Mouse (Mus musculus) forebrain, embryonic 15.5 days (tissue): ENCODE measurements around the gene Cdc45. TPM values are rescaled to one million over a fixed set of nuclear protein-coding genes. Genes with fewer than 3 reads are reported as not detected.
A peak's percentile ranks its signal among the peaks of the same experiment; 100 is the strongest.
"Not testable (repeated sequence)": the region's sequence is repeated elsewhere in the genome, so short reads cannot be mapped to it uniquely, and the experiment has no call there.

Source experiments
- ATAC-seq: fragments of 200-750 bp; cut with Nextera tagmentation; replicated peaks from 2 replicates; pipeline ENCODE4 v1.8.0; 2017; ENCODE audit warnings: mild to moderate bottlenecking, moderate TSS enrichment, moderate library complexity
- H3K27ac ChIP-seq: fragments of 300-500 bp; sonication (generic); replicated peaks from 2 replicates; pipeline ENCODE4 v1.5.1; 2015; ENCODE audit warnings: mild to moderate bottlenecking, inconsistent platforms
- H3K27me3 ChIP-seq: fragments of 300-500 bp; sonication (generic); 2 replicates; pipeline ENCODE4 v1.6.1; 2015; ENCODE audit warnings: inconsistent platforms
- H3K36me3 ChIP-seq: fragments of 300-500 bp; sonication (generic); 2 replicates; pipeline ENCODE4 v1.6.1; 2015; ENCODE audit warnings: mild to moderate bottlenecking, inconsistent platforms
- H3K4me1 ChIP-seq: fragments of 300-500 bp; sonication (generic); 2 replicates; pipeline ENCODE4 v1.6.1; 2015; ENCODE audit warnings: inconsistent platforms
- H3K4me2 ChIP-seq: fragments of 300-500 bp; sonication (generic); replicated peaks from 2 replicates; pipeline ENCODE4 v1.6.1; 2015; ENCODE audit warnings: mild to moderate bottlenecking, inconsistent platforms
- H3K4me3 ChIP-seq: fragments of 300-500 bp; sonication (generic); 2 replicates; pipeline ENCODE4 v1.5.1; 2015; ENCODE audit warnings: mild to moderate bottlenecking, inconsistent platforms
- H3K9ac ChIP-seq: fragments of 300-500 bp; sonication (generic); replicated peaks from 2 replicates; pipeline ENCODE4 v1.6.1; 2015; ENCODE audit warnings: mild to moderate bottlenecking, inconsistent platforms
- H3K9me3 ChIP-seq: fragments of 300-500 bp; sonication (generic); 2 replicates; pipeline ENCODE4 v1.6.1; 2016; ENCODE audit warnings: inconsistent platforms
- WGBS: fragments of 180-500 bp; shearing (Covaris S2); methylation state at CpG from one replicate; pipeline ENCODE4 v1.1.7; 2015; ENCODE audit warnings: mixed read lengths; 5-methylcytosine and 5-hydroxymethylcytosine counted together
- polyA plus RNA-seq: library from polyadenylated mRNA; unstranded; fragments of >200 nt; fragmentation: Nextera tagmentation; extraction: Ambion mirVana; gene quantifications from 2 replicates; pipeline ENCODE4 v1.2.1, GENCODE M21; 2015

The Cdc45 gene
- 24.8 and 27.3 TPM in 2 replicates for polyA plus RNA-seq

- H3K27ac ChIP-seq: peak within 1 kb of the TSS; percentile 80
- under 1% methylated on average over 42 of the region's 42 CpGs for WGBS
- H3K4me3 ChIP-seq: peak within 1 kb of the TSS; percentile 81
Measured at GRCm38 (mm10) chr16:18811468-18812384, at the start of gene Cdc45, which contains the start of gene Ufd1. Cdc45 (minus strand) TSS chr16:18811987. Ufd1 (plus strand) TSS chr16:18811779.

GRCm38 (mm10) chr16:18860186-18860585 is 48.4 kb upstream of the Cdc45 start:
- ATAC-seq: no peak
- Histone ChIP-seq H3K9me3 (no peaks in the 10 kb centered on the region), H3K9ac (no peak overlapping the region), H3K4me1 (no peaks in the 10 kb centered on the region), H3K27me3 (no peaks in the 10 kb centered on the region), H3K4me3 (no peak overlapping the region), H3K4me2 (no peak overlapping the region), H3K27ac (no peak overlapping the region), H3K36me3 (no peaks in the 10 kb centered on the region)
- 66% methylated on average over 1 of the region's 1 CpGs for WGBS

More at GRCm38 (mm10) chr16:18811468-18812384, at the start of gene Cdc45, which contains the start of gene Ufd1:
- ATAC-seq: peak; percentile 97
- Histone ChIP-seq H3K27me3 (no peaks in the 10 kb centered on the region), H3K4me1 (peaks cover 21% of the 10 kb centered on the region), H3K9ac (peak within 1 kb of the TSS; percentile 77), H3K9me3 (no peaks in the 10 kb centered on the region), H3K36me3 (peaks cover 15% of the 10 kb centered on the region; the same call in 1 of the 2 replicates), H3K4me2 (peak within 1 kb of the TSS; percentile 83)

- Histone ChIP-seq H3K9me3 (no peaks in the 10 kb centered on the region), H3K9ac (no peak overlapping the region), H3K4me1 (no peaks in the 10 kb centered on the region), H3K36me3 (no peaks in the 10 kb centered on the region), H3K27ac (no peak overlapping the region), H3K4me3 (no peak overlapping the region), H3K4me2 (no peak overlapping the region), H3K27me3 (no peaks in the 10 kb centered on the region)
- no peak for ATAC-seq
Measured at GRCm38 (mm10) chr16:18858551-18858950, 46.8 kb upstream of the Cdc45 start.

GRCm38 (mm10) chr16:18849521-18850190 is 37.9 kb upstream of the Cdc45 start:
- WGBS: 85% methylated on average over 16 of the region's 17 CpGs
- H3K4me2 ChIP-seq, H3K27ac ChIP-seq, H3K36me3 ChIP-seq, H3K9ac ChIP-seq, ATAC-seq, H3K27me3 ChIP-seq, H3K4me1 ChIP-seq, H3K9me3 ChIP-seq, H3K4me3 ChIP-seq: not testable (repeated sequence)

- no peak overlapping the region for H3K4me2 ChIP-seq
- no peak for ATAC-seq
- H3K9ac ChIP-seq: no peak overlapping the region
- H3K27me3 ChIP-seq: no peaks in the 10 kb centered on the region
- no peaks in the 10 kb centered on the region for H3K9me3 ChIP-seq
- no peak overlapping the region for H3K27ac ChIP-seq
- 0 out of 2 replicates have a peak, but pooled peaks cover 1% of the 10 kb centered on the region for H3K36me3 ChIP-seq
- H3K4me3 ChIP-seq: no peak overlapping the region
- H3K4me1 ChIP-seq: no peaks in the 10 kb centered on the region
- WGBS: 92% methylated on average over 15 of the region's 15 CpGs
Measured at GRCm38 (mm10) chr16:18846301-18846820, 34.6 kb upstream of the Cdc45 start.

GRCm38 (mm10) chr16:18838346-18838745 is 26.6 kb upstream of the Cdc45 start:
- H3K4me1 ChIP-seq: peaks cover 9% of the 10 kb centered on the region
- H3K9ac ChIP-seq: no peak overlapping the region
- no peaks in the 10 kb centered on the region for H3K9me3 ChIP-seq
- no peaks in the 10 kb centered on the region for H3K27me3 ChIP-seq
- H3K4me2 ChIP-seq: no peak overlapping the region
- WGBS: 81% methylated on average over 4 of the region's 4 CpGs
- no peak overlapping the region for H3K27ac ChIP-seq
- no peak overlapping the region for H3K4me3 ChIP-seq
- no peak for ATAC-seq
- H3K36me3 ChIP-seq: peaks cover 17% of the 10 kb centered on the region

- peak; percentile 97 for ATAC-seq
- Histone ChIP-seq H3K4me1 (peaks cover 9% of the 10 kb centered on the region), H3K9me3 (no peaks in the 10 kb centered on the region), H3K4me2 (peak within 1 kb of the TSS; percentile 61), H3K27ac (peak within 1 kb of the TSS; percentile 12; the same call in 1 of the 2 replicates), H3K9ac (peak within 1 kb of the TSS; percentile 91), H3K4me3 (peak within 1 kb of the TSS; percentile 99), H3K27me3 (no peaks in the 10 kb centered on the region), H3K36me3 (peaks cover 27% of the 10 kb centered on the region)
- WGBS: under 1% methylated on average over 46 of the region's 46 CpGs
Measured at GRCm38 (mm10) chr16:18836468-18837208, 24.9 kb upstream of the Cdc45 start, which contains the start of the genes 2510002D24Rik and Gm28539. 2510002D24Rik (plus strand) TSS chr16:18836578. Gm28539 (plus strand) TSS chr16:18836584.

- Histone ChIP-seq H3K36me3 (peaks cover 29% of the 10 kb centered on the region), H3K9ac (peak overlapping the region; percentile 91; the same call in 1 of the 2 replicates)
Measured at GRCm38 (mm10) chr16:18836073-18836467, 24.3 kb upstream of the Cdc45 start.

GRCm38 (mm10) chr16:18833486-18833885 is 21.7 kb upstream of the Cdc45 start:
- Histone ChIP-seq H3K36me3 (peaks cover 54% of the 10 kb centered on the region), H3K9ac (no peak overlapping the region), H3K27ac (no peak overlapping the region), H3K4me3 (no peak overlapping the region), H3K4me1 (peaks cover 9% of the 10 kb centered on the region), H3K4me2 (no peak overlapping the region), H3K27me3 (no peaks in the 10 kb centered on the region), H3K9me3 (no peaks in the 10 kb centered on the region)
- ATAC-seq: no peak
- 71% methylated on average over 2 of the region's 2 CpGs for WGBS

More at GRCm38 (mm10) chr16:18836073-18836467, 24.3 kb upstream of the Cdc45 start:
- no peaks in the 10 kb centered on the region for H3K27me3 ChIP-seq
- 31% methylated on average over 3 of the region's 3 CpGs for WGBS
- peak; percentile 59 for ATAC-seq
- H3K4me3 ChIP-seq: peak overlapping the region; percentile 99
- H3K4me2 ChIP-seq: peak overlapping the region; percentile 61
- H3K4me1 ChIP-seq: peaks cover 9% of the 10 kb centered on the region
- H3K9me3 ChIP-seq: no peaks in the 10 kb centered on the region
- H3K27ac ChIP-seq: no peak overlapping the region

- Histone ChIP-seq H3K27ac (no peak overlapping the region), H3K4me3 (no peak overlapping the region), H3K36me3 (peaks cover 88% of the 10 kb centered on the region), H3K27me3 (no peaks in the 10 kb centered on the region), H3K4me1 (no peaks in the 10 kb centered on the region), H3K9me3 (no peaks in the 10 kb centered on the region), H3K9ac (no peak overlapping the region), H3K4me2 (no peak overlapping the region)
- 93% methylated on average over 6 of the region's 6 CpGs for WGBS
- no peak for ATAC-seq
Measured at GRCm38 (mm10) chr16:18829102-18829501, 17.3 kb upstream of the Cdc45 start.

GRCm38 (mm10) chr16:18828630-18829029 is 16.8 kb upstream of the Cdc45 start:
- no peak for ATAC-seq
- H3K27ac ChIP-seq: no peak overlapping the region
- no peak overlapping the region for H3K9ac ChIP-seq
- H3K9me3 ChIP-seq: no peaks in the 10 kb centered on the region
- no peaks in the 10 kb centered on the region for H3K27me3 ChIP-seq
- no peak overlapping the region for H3K4me2 ChIP-seq
- no peak overlapping the region for H3K4me3 ChIP-seq
- peaks cover 87% of the 10 kb centered on the region for H3K36me3 ChIP-seq
- 96% methylated on average over 3 of the region's 3 CpGs for WGBS
- no peaks in the 10 kb centered on the region for H3K4me1 ChIP-seq
